Comparison of ENCODE assay signal across 8 mouse cellular contexts in genomic region chr11:116167232-116167631, GRCm38 (mm10). TPM values are rescaled to one million over a fixed set of nuclear protein-coding genes. Genes with fewer than 3 reads are reported as not detected.
DNase-seq lines count a peak whose midpoint lies in the region; ATAC-seq lines count a peak whose summit lies in the region.

No protein-coding gene starts in this region.

- H3K9ac ChIP-seq in neural tube, embryonic 12.5 days: peak overlapping the region; percentile 79

- H3K27ac ChIP-seq in embryonic facial prominence, embryonic 10.5 days (replicated peaks): peak overlapping the region; percentile 95
- peak overlapping the region; percentile 75; the same call in 1 of the 2 replicates for H3K27ac ChIP-seq in neural tube, embryonic 12.5 days

- H3K4me3 ChIP-seq in megakaryocyte, embryonic 14.5 days (replicated peaks): peak overlapping the region; percentile 95
- H3K4me3 ChIP-seq in embryonic facial prominence, embryonic 10.5 days: peak overlapping the region; percentile 80
- H3K4me3 ChIP-seq in neural tube, embryonic 12.5 days: peak overlapping the region; percentile 73

- 15% methylated on average over 6 of the region's 6 CpGs for WGBS in embryonic facial prominence, embryonic 10.5 days
- 16% methylated on average over 6 of the region's 6 CpGs for WGBS in neural tube, embryonic 12.5 days

- H3K27me3 ChIP-seq in megakaryocyte, embryonic 14.5 days (replicated peaks): no peaks in the 10 kb centered on the region
- H3K27me3 ChIP-seq in embryonic facial prominence, embryonic 10.5 days (replicated peaks; ENCODE audit: low read depth, poor library complexity, severe bottlenecking): no peaks in the 10 kb centered on the region
- no peaks in the 10 kb centered on the region for H3K27me3 ChIP-seq in neural tube, embryonic 12.5 days (replicated peaks)

- no peak for ATAC-seq in megakaryocyte, adult 5-6 weeks (ENCODE audit: poor library complexity, severe bottlenecking)
- no peak for ATAC-seq in neural tube, embryonic 12.5 days (ENCODE audit: low FRiP score, low read depth)

- H3K9me3 ChIP-seq in megakaryocyte, embryonic 14.5 days: no peaks in the 10 kb centered on the region
- H3K9me3 ChIP-seq in embryonic facial prominence, embryonic 10.5 days: no peaks in the 10 kb centered on the region
- no peaks in the 10 kb centered on the region for H3K9me3 ChIP-seq in neural tube, embryonic 12.5 days

- no peak for DNase-seq in embryonic facial prominence, embryonic 10.5 days (ENCODE audit: low spot score)
- DNase-seq in induced T-regulatory cell, adult 2 months (ENCODE audit: low read depth): peak; percentile 40
- no peak for DNase-seq in right cerebral cortex, postnatal 10 days (ENCODE audit: low spot score in 2 of 2)
- no peak for DNase-seq in adrenal gland, adult 2 months
- DNase-seq in spleen, adult 18-20 months: no peak

- peak overlapping the region; percentile 66 for H3K4me2 ChIP-seq in neural tube, embryonic 12.5 days (replicated peaks)

- peaks cover 59% of the 10 kb centered on the region for H3K36me3 ChIP-seq in megakaryocyte, embryonic 14.5 days (replicated peaks; ENCODE audit: low read length)
- H3K36me3 ChIP-seq in embryonic facial prominence, embryonic 10.5 days (replicated peaks): peaks cover 48% of the 10 kb centered on the region
- H3K36me3 ChIP-seq in neural tube, embryonic 12.5 days: peaks cover 21% of the 10 kb centered on the region

- H3K4me1 ChIP-seq in megakaryocyte, embryonic 14.5 days: peaks cover 68% of the 10 kb centered on the region
- peaks cover 34% of the 10 kb centered on the region for H3K4me1 ChIP-seq in embryonic facial prominence, embryonic 10.5 days
- peaks cover 28% of the 10 kb centered on the region for H3K4me1 ChIP-seq in neural tube, embryonic 12.5 days

RNA-seq across cellular contexts. Expression of gene Fbf1, which starts 0.7 kb away (rescaled TPM):
- polyA plus RNA-seq in megakaryocyte, embryonic 14.5 days (2012; ENCODE audit: insufficient read depth, low replicate concordance): 33.9 and 37.8 TPM in 2 replicates
- 2.9 and 5.9 TPM in 2 replicates for total RNA-seq in megakaryocyte, adult 5-6 weeks (2015)
- total RNA-seq in megakaryocyte, adult 5-6 weeks (2017): 5.7 and 6.3 TPM in 2 replicates
- 61.0 and 61.8 TPM in 2 replicates for polyA plus RNA-seq in embryonic facial prominence, embryonic 10.5 days (2016; fragmentation: Nextera tagmentation; extraction: Ambion mirVana)
- polyA plus RNA-seq in neural tube, embryonic 12.5 days (2016; fragmentation: Nextera tagmentation; extraction: Ambion mirVana): 63.2 and 67.0 TPM in 2 replicates
- 10 to 100 TPM; 30.4 to 37.8 TPM for total RNA-seq in adrenal gland, adult 2 months (2021)
- 19.5 and 21.4 TPM in 2 replicates for polyA plus RNA-seq in adrenal gland, adult 2 months (2012; rRNA removed)

RNA-seq across cellular contexts. Expression of gene Mrpl38, which starts 28.6 kb away (rescaled TPM):
- polyA plus RNA-seq in megakaryocyte, embryonic 14.5 days (2012; ENCODE audit: insufficient read depth, low replicate concordance): 25.4 and 80.4 TPM in 2 replicates
- 14.6 and 17.3 TPM in 2 replicates for total RNA-seq in megakaryocyte, adult 5-6 weeks (2015)
- 6.9 and 10.0 TPM in 2 replicates for total RNA-seq in megakaryocyte, adult 5-6 weeks (2017)
- polyA plus RNA-seq in embryonic facial prominence, embryonic 10.5 days (2016; fragmentation: Nextera tagmentation; extraction: Ambion mirVana): 108 and 117 TPM in 2 replicates
- 83.7 and 85.5 TPM in 2 replicates for polyA plus RNA-seq in neural tube, embryonic 12.5 days (2016; fragmentation: Nextera tagmentation; extraction: Ambion mirVana)
- 100 to 1,000 TPM; 102 to 108 TPM for total RNA-seq in adrenal gland, adult 2 months (2021)
- polyA plus RNA-seq in adrenal gland, adult 2 months (2012; rRNA removed): 134 and 167 TPM in 2 replicates

RNA-seq across cellular contexts. Expression of gene Ten1, which starts 31.4 kb away (rescaled TPM):
- polyA plus RNA-seq in megakaryocyte, embryonic 14.5 days (2012; ENCODE audit: insufficient read depth, low replicate concordance): 181 and 219 TPM in 2 replicates
- 58.5 and 63.9 TPM in 2 replicates for total RNA-seq in megakaryocyte, adult 5-6 weeks (2015)
- 21.4 and 27.2 TPM in 2 replicates for total RNA-seq in megakaryocyte, adult 5-6 weeks (2017)
- polyA plus RNA-seq in embryonic facial prominence, embryonic 10.5 days (2016; fragmentation: Nextera tagmentation; extraction: Ambion mirVana): 62.7 and 65.6 TPM in 2 replicates
- 67.6 and 68.9 TPM in 2 replicates for polyA plus RNA-seq in neural tube, embryonic 12.5 days (2016; fragmentation: Nextera tagmentation; extraction: Ambion mirVana)
- total RNA-seq in adrenal gland, adult 2 months (2021): 10 to 100 TPM; 24.7 to 27.3 TPM
- 15.0 and 16.2 TPM in 2 replicates for polyA plus RNA-seq in adrenal gland, adult 2 months (2012; rRNA removed)

RNA-seq across cellular contexts. Expression of gene Acox1, which starts 31.6 kb away (rescaled TPM):
- polyA plus RNA-seq in megakaryocyte, embryonic 14.5 days (2012; ENCODE audit: insufficient read depth, low replicate concordance): 1.7 and 3.3 TPM in 2 replicates
- 15.1 and 18.3 TPM in 2 replicates for total RNA-seq in megakaryocyte, adult 5-6 weeks (2015)
- total RNA-seq in megakaryocyte, adult 5-6 weeks (2017): 18.6 and 19.7 TPM in 2 replicates
- 17.7 and 18.8 TPM in 2 replicates for polyA plus RNA-seq in embryonic facial prominence, embryonic 10.5 days (2016; fragmentation: Nextera tagmentation; extraction: Ambion mirVana)
- 42.2 and 44.0 TPM in 2 replicates for polyA plus RNA-seq in neural tube, embryonic 12.5 days (2016; fragmentation: Nextera tagmentation; extraction: Ambion mirVana)
- total RNA-seq in adrenal gland, adult 2 months (2021): 100 to 1,000 TPM; 225 TPM
- 64.1 and 67.5 TPM in 2 replicates for polyA plus RNA-seq in adrenal gland, adult 2 months (2012; rRNA removed)

RNA-seq across cellular contexts. Expression of gene Trim65, which starts 36.3 kb away (rescaled TPM):
- polyA plus RNA-seq in megakaryocyte, embryonic 14.5 days (2012; ENCODE audit: insufficient read depth, low replicate concordance): 3.0 and 9.5 TPM in 2 replicates
- total RNA-seq in megakaryocyte, adult 5-6 weeks (2015): 15.8 and 15.9 TPM in 2 replicates
- 7.9 and 10.7 TPM in 2 replicates for total RNA-seq in megakaryocyte, adult 5-6 weeks (2017)
- 1.9 and 2.3 TPM in 2 replicates for polyA plus RNA-seq in embryonic facial prominence, embryonic 10.5 days (2016; fragmentation: Nextera tagmentation; extraction: Ambion mirVana)
- 2.0 and 2.1 TPM in 2 replicates for polyA plus RNA-seq in neural tube, embryonic 12.5 days (2016; fragmentation: Nextera tagmentation; extraction: Ambion mirVana)
- 10 to 100 TPM in 1 of 2 experiments, 1 to 10 TPM in 1; 9.5 to 11.8 TPM for total RNA-seq in adrenal gland, adult 2 months (2021)
- 15.9 and 16.0 TPM in 2 replicates for polyA plus RNA-seq in adrenal gland, adult 2 months (2012; rRNA removed)
